Mouse (Mus musculus) forebrain, embryonic 16.5 days (tissue): ENCODE results near the gene Tm9sf2. TPM values are rescaled to one million over a fixed set of nuclear protein-coding genes. Genes with fewer than 3 reads are reported as not detected.

Experiments used
- ATAC-seq: fragments of 200-750 bp; cut with Nextera tagmentation; 2 replicates; pipeline ENCODE4 v1.8.0; 2017; ENCODE audit warnings: mild to moderate bottlenecking, moderate library complexity
- H3K27ac ChIP-seq: fragments of 300-500 bp; sonication (generic); 2 replicates; pipeline ENCODE4 v1.5.1; 2014; ENCODE audit warnings: low read length, control low read depth
- H3K27me3 ChIP-seq: fragments of 300-500 bp; sonication (generic); replicated peaks from 2 replicates; pipeline ENCODE4 v1.6.1; 2014; ENCODE audit warnings: low read length; ENCODE audit not compliant: control insufficient read depth, insufficient read depth
- H3K36me3 ChIP-seq: fragments of 300-500 bp; sonication (generic); 2 replicates; pipeline ENCODE4 v1.6.1; 2014; ENCODE audit not compliant: control insufficient read depth, insufficient read depth
- H3K4me1 ChIP-seq: fragments of 300-500 bp; sonication (generic); replicated peaks from 2 replicates; pipeline ENCODE4 v1.6.1; 2014; ENCODE audit warnings: low read length; ENCODE audit not compliant: control insufficient read depth, insufficient read depth
- H3K4me2 ChIP-seq: fragments of 300-500 bp; sonication (generic); 2 replicates; pipeline ENCODE4 v1.6.1; 2014; ENCODE audit warnings: mild to moderate bottlenecking, low read length, control low read depth
- H3K4me3 ChIP-seq: fragments of 300-500 bp; sonication (generic); replicated peaks from 2 replicates; pipeline ENCODE4 v1.5.1; 2014; ENCODE audit warnings: mild to moderate bottlenecking, low read length, control low read depth
- H3K9ac ChIP-seq: fragments of 300-500 bp; sonication (generic); replicated peaks from 2 replicates; pipeline ENCODE4 v1.6.1; 2014; ENCODE audit warnings: low read depth, low read length, control low read depth
- H3K9me3 ChIP-seq: fragments of 300-500 bp; sonication (generic); 2 replicates; pipeline ENCODE4 v1.6.1; 2016; ENCODE audit warnings: low read length; ENCODE audit not compliant: control insufficient read depth
- WGBS: fragments of 180-500 bp; shearing (Covaris S2); extraction: QIAGEN DNeasy Blood & Tissue Kit; methylation state at CpG from one replicate; pipeline ENCODE4 v1.1.7; 2014; 5-methylcytosine and 5-hydroxymethylcytosine counted together
- polyA plus RNA-seq: library from polyadenylated mRNA; unstranded; fragments of >200 nt; fragmentation: Nextera tagmentation; extraction: Ambion mirVana; gene quantifications from 2 replicates; pipeline ENCODE4 v1.2.1, GENCODE M21; 2015

Tm9sf2 gene
- polyA plus RNA-seq, 1 experiment from 2014 or later: 114 TPM

DNA sequence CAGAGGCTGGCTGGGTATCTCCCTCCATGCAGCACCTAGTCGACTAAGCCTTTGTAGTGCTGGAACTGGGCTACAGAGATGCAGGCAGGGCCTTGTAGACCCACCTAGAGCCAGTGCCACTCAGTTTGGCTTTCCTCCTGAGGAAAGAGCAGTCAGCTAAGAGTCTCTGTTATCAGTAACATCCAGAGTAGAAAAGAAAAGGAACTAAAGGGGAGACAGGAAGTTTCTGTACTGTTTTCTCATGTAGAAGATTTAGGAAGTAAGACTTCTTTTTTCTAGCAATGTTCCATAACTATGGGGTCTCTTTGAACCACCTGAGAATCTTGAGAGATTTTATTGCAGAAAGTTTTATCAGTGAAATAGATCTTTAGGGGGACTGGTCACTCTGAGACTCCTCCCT, 38.5 kb downstream of the Tm9sf2 start:
- Histone ChIP-seq H3K36me3 (peaks cover 20% of the 10 kb centered on the region), H3K27me3 (no peaks in the 10 kb centered on the region), H3K4me1 (no peaks in the 10 kb centered on the region), H3K4me2 (no peak overlapping the region), H3K9ac (no peak overlapping the region), H3K4me3 (no peak overlapping the region), H3K9me3 (no peaks in the 10 kb centered on the region), H3K27ac (no peak overlapping the region)
- WGBS: 71% methylated on average over 1 of the region's 1 CpGs
- no peak for ATAC-seq

DNA sequence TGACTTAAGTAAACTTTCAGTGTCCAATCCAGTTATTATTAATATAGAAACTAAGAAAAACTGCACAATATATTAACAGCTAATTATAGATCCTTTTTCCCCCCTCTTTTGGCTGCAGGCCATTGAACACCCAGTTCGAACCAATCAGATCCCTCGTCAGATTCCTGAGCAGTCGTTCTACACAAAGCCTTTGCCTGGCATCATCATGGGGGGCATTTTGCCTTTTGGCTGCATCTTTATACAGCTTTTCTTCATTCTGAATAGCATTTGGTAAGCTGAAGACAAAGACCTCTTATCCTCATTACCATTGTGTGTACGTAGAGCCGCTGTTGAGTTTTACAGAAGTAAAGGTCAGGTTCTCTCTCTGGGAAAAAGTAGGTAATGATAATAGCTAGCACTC, 43.8 kb downstream of the Tm9sf2 start:
- Histone ChIP-seq H3K27ac (no peak overlapping the region), H3K9me3 (no peaks in the 10 kb centered on the region), H3K9ac (no peak overlapping the region), H3K4me2 (no peak overlapping the region), H3K4me1 (peaks cover 3% of the 10 kb centered on the region; the same call in 1 of the 2 replicates), H3K36me3 (peaks cover 17% of the 10 kb centered on the region), H3K4me3 (no peak overlapping the region), H3K27me3 (no peaks in the 10 kb centered on the region)
- 10% methylated on average over 5 of the region's 5 CpGs for WGBS
- peak; percentile 59; the same call in 1 of the 2 replicates for ATAC-seq

DNA sequence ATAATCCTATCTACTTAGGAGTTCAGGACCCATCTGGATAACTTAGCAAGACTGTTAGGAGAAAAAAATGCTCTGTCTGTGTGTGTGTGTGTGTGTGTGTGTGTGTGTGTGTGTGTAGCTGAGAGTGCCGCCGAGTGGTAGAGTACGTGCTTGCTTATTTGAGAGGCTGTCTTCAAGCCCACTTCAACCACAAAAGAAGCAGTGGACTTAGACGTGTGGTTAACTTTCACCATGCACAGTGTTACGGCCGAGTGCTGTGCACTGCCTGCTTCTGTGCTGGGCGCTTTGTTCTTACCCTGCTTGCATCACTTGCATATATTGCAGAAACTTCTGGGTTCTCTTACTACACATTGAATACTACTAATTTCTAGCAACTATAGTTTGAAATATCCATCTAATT, 50.9 kb downstream of the Tm9sf2 start:
- Histone ChIP-seq H3K4me3 (no peak overlapping the region), H3K4me2 (no peak overlapping the region), H3K4me1 (no peaks in the 10 kb centered on the region), H3K27ac (no peak overlapping the region), H3K9me3 (no peaks in the 10 kb centered on the region), H3K36me3 (peaks cover 14% of the 10 kb centered on the region), H3K27me3 (no peaks in the 10 kb centered on the region), H3K9ac (no peak overlapping the region)
- ATAC-seq: no peak
- 85% methylated on average over 7 of the region's 7 CpGs for WGBS

DNA sequence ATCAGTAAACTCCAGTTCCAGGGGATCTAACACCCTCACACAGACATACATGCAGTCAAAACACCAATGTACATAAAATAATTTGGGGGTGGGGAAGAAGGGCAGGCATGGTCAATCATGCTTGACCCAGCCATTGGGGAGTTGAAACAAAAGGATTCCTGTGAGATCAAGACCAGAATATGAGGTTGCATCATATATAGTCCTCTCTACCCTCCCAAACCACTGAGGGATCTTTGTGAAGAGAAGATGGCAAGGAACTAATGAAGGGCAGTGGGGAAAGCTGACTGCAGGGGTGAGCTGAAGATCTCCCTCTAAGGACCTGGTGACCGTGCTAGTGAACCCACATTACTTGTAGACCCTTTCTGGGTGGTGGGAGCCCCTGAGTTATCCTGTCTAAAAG, 54.1 kb downstream of the Tm9sf2 start:
- Histone ChIP-seq H3K36me3 (peaks cover 12% of the 10 kb centered on the region), H3K27me3 (no peaks in the 10 kb centered on the region)
- 100% methylated on average over 1 of the region's 1 CpGs for WGBS

DNA sequence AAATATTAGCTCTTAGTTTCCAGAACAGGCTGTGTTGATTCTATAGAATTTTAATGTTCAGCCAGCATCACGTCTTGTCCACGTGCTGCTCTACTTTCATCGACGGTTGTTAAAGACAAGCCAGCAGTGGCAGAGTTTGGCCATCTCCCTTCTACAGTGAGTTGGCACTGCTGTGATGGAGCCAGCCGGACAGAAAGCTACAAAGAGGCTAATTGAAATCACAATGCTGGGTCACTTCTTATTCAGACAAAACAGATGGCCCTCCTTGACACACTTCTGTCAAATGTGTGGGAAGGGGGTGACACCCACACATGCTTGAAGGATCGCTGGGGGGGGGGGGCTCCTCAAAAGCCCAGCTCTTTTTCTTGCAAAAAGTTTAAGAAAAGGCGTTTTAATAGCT, 62.1 kb downstream of the Tm9sf2 start:
- no peak overlapping the region for H3K27ac ChIP-seq
- WGBS: 42% methylated on average over 7 of the region's 7 CpGs
- H3K4me1 ChIP-seq: peaks cover 4% of the 10 kb centered on the region; the same call in 1 of the 2 replicates
- no peak overlapping the region for H3K4me2 ChIP-seq
- no peaks in the 10 kb centered on the region for H3K27me3 ChIP-seq
- H3K36me3 ChIP-seq: peaks cover 2% of the 10 kb centered on the region; the same call in 1 of the 2 replicates
- no peak for ATAC-seq
- no peaks in the 10 kb centered on the region for H3K9me3 ChIP-seq
- H3K9ac ChIP-seq: no peak overlapping the region
- no peak overlapping the region for H3K4me3 ChIP-seq

More for the DNA sequence above, 54.1 kb downstream of the Tm9sf2 start:
- Histone ChIP-seq H3K27ac (no peak overlapping the region), H3K9ac (no peak overlapping the region), H3K9me3 (no peaks in the 10 kb centered on the region), H3K4me1 (no peaks in the 10 kb centered on the region), H3K4me3 (no peak overlapping the region), H3K4me2 (no peak overlapping the region)
- ATAC-seq: no peak

DNA sequence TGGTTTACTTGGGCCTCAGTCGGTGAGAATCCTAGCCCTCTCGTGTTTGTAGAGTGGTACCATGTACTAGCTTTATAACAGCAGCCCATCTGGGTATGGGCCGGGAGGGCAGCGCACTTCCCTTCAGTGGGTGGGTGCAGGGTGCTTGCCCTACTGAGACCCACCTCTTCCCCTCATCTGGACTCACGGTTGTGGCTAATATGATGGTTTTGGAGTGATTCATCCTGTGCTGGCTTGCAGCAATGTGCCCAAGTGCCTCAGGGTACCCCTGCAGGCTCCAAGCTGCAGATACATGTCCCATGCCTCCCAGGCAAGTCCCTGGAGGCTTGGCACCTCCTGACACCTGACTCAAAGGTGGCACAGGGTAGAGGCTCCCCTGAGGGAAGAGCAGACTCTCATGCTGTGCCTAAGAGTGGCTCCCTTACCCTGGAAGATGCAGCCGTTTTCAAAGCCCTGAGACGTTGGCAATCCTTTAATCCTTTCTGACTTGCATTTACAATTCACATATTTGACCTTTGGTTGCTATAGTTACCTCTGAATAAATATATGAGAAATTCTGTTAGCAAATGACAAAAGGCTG, 63.5 kb downstream of the Tm9sf2 start:
- Histone ChIP-seq H3K36me3 (no peaks in the 10 kb centered on the region), H3K9me3 (no peaks in the 10 kb centered on the region), H3K27ac (no peak overlapping the region), H3K4me2 (no peak overlapping the region), H3K27me3 (no peaks in the 10 kb centered on the region), H3K4me1 (peaks cover 4% of the 10 kb centered on the region; the same call in 1 of the 2 replicates), H3K4me3 (no peak overlapping the region), H3K9ac (no peak overlapping the region)
- ATAC-seq: peak; percentile 30
- 65% methylated on average over 7 of the region's 7 CpGs for WGBS

DNA sequence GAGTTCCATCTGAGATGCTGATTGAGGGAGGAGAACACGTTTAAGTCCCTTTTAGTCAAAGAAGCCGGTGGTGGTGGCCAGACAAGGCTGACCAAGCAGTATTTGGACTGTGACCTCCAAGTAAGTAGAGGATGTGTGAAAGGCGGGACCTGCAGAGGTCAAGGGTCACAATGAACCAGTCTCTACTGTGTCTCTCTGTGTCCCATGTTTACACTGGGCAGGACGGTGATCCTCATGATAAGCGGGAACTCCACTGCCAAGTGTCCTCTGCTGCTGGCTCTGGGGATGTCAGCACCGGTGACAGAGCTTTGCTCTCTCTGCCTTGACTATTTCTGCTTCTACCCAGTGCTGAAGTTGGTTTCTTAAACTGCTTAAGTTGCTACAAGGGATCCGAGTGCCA, 64.2 kb downstream of the Tm9sf2 start:
- Histone ChIP-seq H3K9me3 (no peaks in the 10 kb centered on the region), H3K4me2 (no peak overlapping the region), H3K4me1 (peaks cover 4% of the 10 kb centered on the region; the same call in 1 of the 2 replicates), H3K9ac (no peak overlapping the region), H3K36me3 (no peaks in the 10 kb centered on the region), H3K27ac (no peak overlapping the region), H3K4me3 (no peak overlapping the region), H3K27me3 (no peaks in the 10 kb centered on the region)
- ATAC-seq: no peak
- whole genome bisulfite sequencing: 88% methylated on average over 7 of the region's 7 CpGs

DNA sequence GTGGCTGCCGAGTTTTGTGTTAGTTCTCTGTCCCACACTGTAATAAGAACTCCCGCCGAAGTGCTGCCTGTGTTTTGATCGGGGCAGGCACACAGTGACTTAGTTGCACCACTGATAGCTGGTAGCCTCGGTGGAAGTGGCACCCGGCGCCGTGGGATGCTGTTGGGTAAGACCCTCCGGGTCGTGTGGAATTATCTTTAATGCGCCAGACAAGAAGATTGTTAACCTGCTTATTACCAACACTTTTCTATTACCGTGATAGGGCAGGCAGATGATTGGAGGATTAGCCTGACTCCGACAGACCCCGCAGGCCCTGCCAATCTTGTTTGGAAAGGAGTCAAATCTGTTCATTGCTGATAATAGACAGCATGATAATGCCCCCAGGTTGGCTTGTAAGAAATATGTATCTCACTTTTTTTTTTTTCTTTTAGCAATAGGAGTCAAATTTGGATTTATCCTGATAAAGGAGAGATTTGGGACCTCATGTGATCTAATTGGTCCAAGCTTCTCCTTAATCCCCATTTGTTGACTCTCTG, 69.5 kb downstream of the Tm9sf2 start:
- H3K27me3 ChIP-seq: no peaks in the 10 kb centered on the region
- no peak overlapping the region for H3K4me2 ChIP-seq
- no peaks in the 10 kb centered on the region for H3K4me1 ChIP-seq
- H3K9ac ChIP-seq: no peak overlapping the region
- no peak for ATAC-seq
- WGBS: 71% methylated on average over 14 of the region's 14 CpGs
- H3K4me3 ChIP-seq: no peak overlapping the region
- no peaks in the 10 kb centered on the region for H3K36me3 ChIP-seq
- H3K9me3 ChIP-seq: no peaks in the 10 kb centered on the region
- H3K27ac ChIP-seq: no peak overlapping the region

DNA sequence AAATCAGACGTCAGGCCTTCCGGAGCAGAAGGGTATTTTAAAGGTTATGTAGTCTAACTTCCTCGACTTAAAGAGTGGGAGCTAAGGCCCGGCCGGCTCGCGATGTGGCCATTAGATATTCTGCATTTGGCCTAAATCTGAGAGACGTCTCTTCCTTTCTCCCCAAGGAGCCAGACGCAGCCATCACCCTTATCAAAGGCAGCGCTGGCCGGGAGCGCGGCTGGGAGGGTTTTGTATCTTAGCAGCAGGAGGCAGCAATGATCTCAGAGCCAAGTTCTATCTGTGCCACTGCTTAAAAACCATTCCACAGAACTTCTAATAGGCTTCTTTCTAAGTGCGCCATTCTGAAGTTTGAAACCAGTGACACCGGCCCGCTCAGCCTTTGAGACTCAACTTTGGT, 72.4 kb downstream of the Tm9sf2 start:
- no peak overlapping the region for H3K27ac ChIP-seq
- no peak for ATAC-seq
- no peaks in the 10 kb centered on the region for H3K27me3 ChIP-seq
- WGBS: 35% methylated on average over 16 of the region's 16 CpGs
- H3K36me3 ChIP-seq: no peaks in the 10 kb centered on the region
- no peak overlapping the region for H3K4me3 ChIP-seq
- H3K4me1 ChIP-seq: peaks cover 3% of the 10 kb centered on the region; the same call in 1 of the 2 replicates
- no peak overlapping the region for H3K4me2 ChIP-seq
- H3K9me3 ChIP-seq: no peaks in the 10 kb centered on the region
- no peak overlapping the region for H3K9ac ChIP-seq
